In the genomic region with DNA sequence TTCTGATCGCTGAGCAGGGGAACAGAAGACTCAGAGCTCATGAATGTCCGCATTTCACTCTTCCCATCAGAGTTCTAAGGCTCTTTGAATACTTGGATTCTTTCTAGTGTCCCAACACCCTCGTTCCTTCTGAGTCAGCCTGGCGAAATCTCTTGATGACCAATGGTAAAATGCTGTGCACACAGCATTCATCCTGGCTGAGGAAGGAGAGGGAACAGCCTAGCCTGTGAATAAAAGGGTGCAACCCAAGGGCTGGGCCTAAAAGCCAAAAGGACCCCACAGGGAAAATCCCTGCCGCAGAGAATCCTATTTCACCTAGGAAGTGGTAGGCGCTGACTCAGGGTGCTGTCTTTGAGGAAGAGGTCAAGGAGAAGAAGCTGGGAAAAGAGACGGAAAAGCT, we compare ENCODE assay signal across 24 mouse cellular contexts. TPM values are rescaled to one million over a fixed set of nuclear protein-coding genes. Genes with fewer than 3 reads are reported as not detected.
A peak's percentile ranks its signal among the peaks of the same experiment; 100 is the strongest.
DNase-seq lines count a peak whose midpoint lies in the region; ATAC-seq and TF ChIP-seq lines count a peak whose summit lies in the region.
"Had no signal": no experiment of that assay in that cellular context is flagged by ENCODE, and none has a peak within 500 bp of the region (broad histone marks: within the 10 kb centered on the region; RNA-seq: fewer than 3 reads in every experiment).

No protein-coding gene starts in this region.

- H3K4me2 ChIP-seq in forebrain, postnatal 0 days (ENCODE audit: low read depth): no peak overlapping the region
- no peak overlapping the region for H3K4me2 ChIP-seq in forebrain, embryonic 14.5 days (ENCODE audit: low read length)
- H3K4me2 ChIP-seq: heart, embryonic 13.5 days; liver, embryonic 15.5 days had no signal

- no peak for TF ChIP-seq POLR2A in thymus, adult 2 months (IDR thresholded peaks at IDR 0.05; ENCODE audit: control insufficient read depth, extremely low read depth, insufficient read depth, low read length, poor library complexity)

- no peak for TF ChIP-seq CTCF in forebrain, postnatal 0 days (IDR thresholded peaks at IDR 0.05; ENCODE audit: low read depth)
- TF ChIP-seq CTCF in layer of hippocampus, adult 2 months (conservative IDR thresholded peaks at IDR 0.05): no peak
- no peak for TF ChIP-seq CTCF in thymus, adult 2 months (IDR thresholded peaks at IDR 0.05; ENCODE audit: borderline replicate concordance, control insufficient read depth, extremely low read depth, insufficient read depth, low read length, poor library complexity)

- H3K27me3 ChIP-seq in forebrain, postnatal 0 days (ENCODE audit: insufficient read depth, low read length): no peaks in the 10 kb centered on the region
- no peaks in the 10 kb centered on the region for H3K27me3 ChIP-seq in forebrain, embryonic 14.5 days (replicated peaks; ENCODE audit: control insufficient read depth, insufficient read depth, low read length)
- no peaks in the 10 kb centered on the region for H3K27me3 ChIP-seq in thymus, adult 2 months (ENCODE audit: control insufficient read depth, insufficient read depth, low read length)

- DNase-seq in forebrain, postnatal 0 days: no peak
- no peak for DNase-seq in forebrain, embryonic 14.5 days (ENCODE audit: low spot score)
- DNase-seq in layer of hippocampus, adult 2 months (ENCODE audit: low spot score in 2 of 2): no peak
- DNase-seq in layer of hippocampus, adult 11-12 months (ENCODE audit: low spot score): no peak
- DNase-seq in 3T3-L1 (ENCODE audit: low read depth, low spot score): peak; percentile 28
- DNase-seq in fibroblast of lung, adult 2 months (ENCODE audit: low read depth): peak; percentile 61
- no peak for DNase-seq in thymus, adult 2 months
- DNase-seq: adrenal gland, postnatal 25 days; cerebellum, adult 8-10 months; cerebellum, postnatal 36 days; gastrocnemius, postnatal 25 days; heart, adult 18-20 months; heart, postnatal 14 days; kidney, adult 11 months; kidney, postnatal 4 days; liver; lung, postnatal 4 days; right cerebral cortex, postnatal 14 days; spleen, adult 18-20 months had no signal

- peak overlapping the region; percentile 73; the same call in 1 of the 2 replicates for H3K27ac ChIP-seq in forebrain, postnatal 0 days (ENCODE audit: low read depth, low read length)
- no peak overlapping the region for H3K27ac ChIP-seq in forebrain, embryonic 14.5 days (ENCODE audit: low read depth, low read length)
- H3K27ac ChIP-seq in layer of hippocampus, adult 2 months: peak overlapping the region; percentile 82
- H3K27ac ChIP-seq in thymus, adult 2 months (ENCODE audit: control insufficient read depth, insufficient read depth, low read length): no peak overlapping the region
- H3K27ac ChIP-seq: forebrain, embryonic 10.5 days; heart, embryonic 13.5 days; limb, embryonic 10.5 days; liver, embryonic 15.5 days had no signal

- no peaks in the 10 kb centered on the region for H3K36me3 ChIP-seq in forebrain, postnatal 0 days (ENCODE audit: insufficient read depth)
- no peaks in the 10 kb centered on the region for H3K36me3 ChIP-seq in forebrain, embryonic 14.5 days (ENCODE audit: control insufficient read depth, insufficient read depth, low read length)
- H3K36me3 ChIP-seq in thymus, adult 2 months (ENCODE audit: control insufficient read depth, insufficient read depth, low read length): no peaks in the 10 kb centered on the region
- H3K36me3 ChIP-seq: forebrain, embryonic 10.5 days; heart, embryonic 13.5 days; limb, embryonic 10.5 days; liver, embryonic 15.5 days had no signal

- peak; percentile 53 for ATAC-seq in forebrain, postnatal 0 days
- ATAC-seq in forebrain, embryonic 14.5 days: no peak

- WGBS in forebrain, postnatal 0 days: 44% methylated on average over 7 of the region's 7 CpGs
- WGBS in forebrain, embryonic 14.5 days: 71% methylated on average over 7 of the region's 7 CpGs
- 95% methylated on average over 7 of the region's 7 CpGs for WGBS in thymus, adult 2 months

- H3K4me3 ChIP-seq in forebrain, postnatal 0 days (ENCODE audit: low read depth, low read length): no peak overlapping the region
- no peak overlapping the region for H3K4me3 ChIP-seq in forebrain, embryonic 14.5 days (ENCODE audit: low read depth, low read length)
- no peak overlapping the region for H3K4me3 ChIP-seq in layer of hippocampus, adult 2 months
- H3K4me3 ChIP-seq in thymus, adult 2 months (ENCODE audit: control insufficient read depth, insufficient read depth, low read length): no peak overlapping the region
- H3K4me3 ChIP-seq: forebrain, embryonic 10.5 days; heart, embryonic 13.5 days; limb, embryonic 10.5 days; liver, embryonic 15.5 days had no signal

- no peaks in the 10 kb centered on the region for H3K9me3 ChIP-seq in forebrain, postnatal 0 days (ENCODE audit: low read length)
- H3K9me3 ChIP-seq in forebrain, embryonic 14.5 days (replicated peaks; ENCODE audit: control insufficient read depth, low read length): no peaks in the 10 kb centered on the region
- H3K9me3 ChIP-seq: forebrain, embryonic 10.5 days; heart, embryonic 13.5 days; limb, embryonic 10.5 days; liver, embryonic 15.5 days had no signal

- H3K9ac ChIP-seq in forebrain, postnatal 0 days: no peak overlapping the region
- no peak overlapping the region for H3K9ac ChIP-seq in forebrain, embryonic 14.5 days (ENCODE audit: low read length)
- H3K9ac ChIP-seq: heart, embryonic 13.5 days; liver, embryonic 15.5 days had no signal

- 0 out of 2 replicates have a peak, but pooled peaks cover 11% of the 10 kb centered on the region for H3K4me1 ChIP-seq in forebrain, postnatal 0 days (ENCODE audit: insufficient read depth)
- H3K4me1 ChIP-seq in forebrain, embryonic 14.5 days (ENCODE audit: control insufficient read depth, insufficient read depth, low read length): no peaks in the 10 kb centered on the region
- peaks cover 4% of the 10 kb centered on the region for H3K4me1 ChIP-seq in thymus, adult 2 months (replicated peaks; ENCODE audit: control insufficient read depth, insufficient read depth, low read length)
- H3K4me1 ChIP-seq: heart, embryonic 13.5 days; limb, embryonic 10.5 days had no signal

RNA-seq across cellular contexts. Expression of gene Rabggta, which starts 8.1 kb away (rescaled TPM):
- 72.8 and 73.3 TPM in 2 replicates for total RNA-seq in forebrain, postnatal 0 days (2014; rRNA removed)
- polyA plus RNA-seq in forebrain, postnatal 0 days (2015; fragmentation: Nextera tagmentation; extraction: Ambion mirVana): 49.4 and 56.9 TPM in 2 replicates
- 34.2 and 38.3 TPM in 2 replicates for polyA plus RNA-seq in forebrain, embryonic 14.5 days (2014; fragmentation: Nextera tagmentation; extraction: Ambion mirVana)
- total RNA-seq in layer of hippocampus, adult 2 months (2021): 10 to 100 TPM; 44.9 to 49.5 TPM
- 80.5 and 84.9 TPM in 2 replicates for polyA plus RNA-seq in thymus, adult 2 months (2012; rRNA removed)

RNA-seq across cellular contexts. Expression of gene Dhrs1, which starts 15.4 kb away (rescaled TPM):
- total RNA-seq in forebrain, postnatal 0 days (2014; rRNA removed): 70.4 and 83.8 TPM in 2 replicates
- polyA plus RNA-seq in forebrain, postnatal 0 days (2015; fragmentation: Nextera tagmentation; extraction: Ambion mirVana): 83.3 and 86.0 TPM in 2 replicates
- 83.8 and 84.4 TPM in 2 replicates for polyA plus RNA-seq in forebrain, embryonic 14.5 days (2014; fragmentation: Nextera tagmentation; extraction: Ambion mirVana)
- total RNA-seq in layer of hippocampus, adult 2 months (2021): 10 to 100 TPM; 82.4 to 91.1 TPM
- 78.9 and 93.5 TPM in 2 replicates for polyA plus RNA-seq in thymus, adult 2 months (2012; rRNA removed)

RNA-seq across cellular contexts. Expression of gene Nop9, which starts 15.4 kb away (rescaled TPM):
- 23.3 and 34.7 TPM in 2 replicates for total RNA-seq in forebrain, postnatal 0 days (2014; rRNA removed)
- polyA plus RNA-seq in forebrain, postnatal 0 days (2015; fragmentation: Nextera tagmentation; extraction: Ambion mirVana): 21.4 and 25.6 TPM in 2 replicates
- 36.3 and 36.6 TPM in 2 replicates for polyA plus RNA-seq in forebrain, embryonic 14.5 days (2014; fragmentation: Nextera tagmentation; extraction: Ambion mirVana)
- total RNA-seq in layer of hippocampus, adult 2 months (2021): 10 to 100 TPM; 11.8 to 13.1 TPM
- 41.5 and 43.6 TPM in 2 replicates for polyA plus RNA-seq in thymus, adult 2 months (2012; rRNA removed)

RNA-seq across cellular contexts. Expression of gene Tgm1, which starts 16.4 kb away (rescaled TPM):
- total RNA-seq in forebrain, postnatal 0 days (2014; rRNA removed): 0.05 and 0.15 TPM in 2 replicates
- polyA plus RNA-seq in forebrain, postnatal 0 days (2015; fragmentation: Nextera tagmentation; extraction: Ambion mirVana): 0.15 and 0.21 TPM in 2 replicates
- polyA plus RNA-seq in forebrain, embryonic 14.5 days (2014; fragmentation: Nextera tagmentation; extraction: Ambion mirVana): 0.10 and 0.12 TPM in 2 replicates
- total RNA-seq in layer of hippocampus, adult 2 months (2021): not detected
- 7.2 and 8.2 TPM in 2 replicates for polyA plus RNA-seq in thymus, adult 2 months (2012; rRNA removed)
- total RNA-seq: adrenal gland, postnatal 25 days; gastrocnemius, postnatal 25 days; megakaryocyte-erythroid progenitor cell, adult 5-6 weeks had no signal

RNA-seq across cellular contexts. Expression of gene Cideb, which starts 28.1 kb away (rescaled TPM):
- 0.23 and 0.43 TPM in 2 replicates for total RNA-seq in forebrain, postnatal 0 days (2014; rRNA removed)
- polyA plus RNA-seq in forebrain, postnatal 0 days (2015; fragmentation: Nextera tagmentation; extraction: Ambion mirVana): 0.20 and 0.54 TPM in 2 replicates
- polyA plus RNA-seq in forebrain, embryonic 14.5 days (2014; fragmentation: Nextera tagmentation; extraction: Ambion mirVana): 0.14 TPM in 1 of 2 replicates, not detected in the other
- total RNA-seq in layer of hippocampus, adult 2 months (2021): 1 to 10 TPM; 1.4 to 1.6 TPM
- 1.8 and 2.7 TPM in 2 replicates for polyA plus RNA-seq in thymus, adult 2 months (2012; rRNA removed)
- total RNA-seq: gastrocnemius, postnatal 25 days; megakaryocyte-erythroid progenitor cell, adult 5-6 weeks had no signal

Comparison
In these comparisons a context has a peak if more than half of its experiments do, and no peak if none do; other contexts are left out.
1. H3K27ac ChIP-seq: peak in forebrain, postnatal 0 days (single experiment) and layer of hippocampus, adult 2 months (single experiment); none in forebrain, embryonic 14.5 days (single experiment) and thymus, adult 2 months (single experiment).
2. DNase-seq: peak in 3T3-L1 (single experiment) and fibroblast of lung, adult 2 months (single experiment); none in forebrain, postnatal 0 days (single experiment), forebrain, embryonic 14.5 days (single experiment), layer of hippocampus, adult 2 months (0 of 2), layer of hippocampus, adult 11-12 months (single experiment) and thymus, adult 2 months (single experiment).